11 mouse cellular contexts compared by ENCODE assay signal in the genomic region with DNA sequence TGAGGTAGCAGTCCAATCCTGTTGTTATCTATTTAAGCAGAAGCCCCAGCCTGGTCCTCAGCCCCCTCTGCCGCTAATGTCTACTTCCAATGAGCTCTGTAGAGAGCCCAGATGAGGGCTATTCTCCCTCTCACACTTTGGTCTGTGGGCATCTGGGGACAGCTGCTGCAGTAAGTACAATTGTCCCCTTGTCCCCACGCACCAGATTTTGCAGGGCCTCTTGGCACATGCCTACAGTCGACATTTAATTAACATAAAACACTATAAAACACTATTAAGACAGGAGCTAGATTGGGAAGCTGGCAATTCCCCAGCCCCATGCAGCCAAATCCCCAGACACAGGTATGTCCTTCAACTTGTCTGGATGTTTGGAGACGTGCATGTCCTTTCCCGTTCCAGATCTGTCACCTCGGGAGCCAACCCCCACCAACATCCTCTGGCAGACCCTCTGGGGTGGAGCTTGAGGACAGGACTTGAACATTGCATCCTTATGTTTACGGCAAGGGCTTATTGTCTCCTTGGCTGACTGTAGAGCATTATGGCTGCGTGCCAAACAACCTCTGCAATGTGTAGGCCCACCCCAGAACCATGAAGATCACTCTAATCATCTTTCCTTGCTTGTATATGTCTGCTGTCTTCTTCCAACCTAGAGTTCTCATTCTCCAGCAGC.
DNase-seq lines count a peak whose midpoint lies in the region; ATAC-seq and TF ChIP-seq lines count a peak whose summit lies in the region.
"Had no signal": no experiment of that assay in that cellular context is flagged by ENCODE, and none has a peak within 500 bp of the region (broad histone marks: within the 10 kb centered on the region; RNA-seq: fewer than 3 reads in every experiment).

No protein-coding gene starts in this region.

- peaks cover 4% of the 10 kb centered on the region; the same call in 1 of the 2 replicates for H3K4me1 ChIP-seq in forebrain, embryonic 14.5 days (ENCODE audit: control insufficient read depth, insufficient read depth, low read length)
- H3K4me1 ChIP-seq in forebrain, embryonic 11.5 days (replicated peaks; ENCODE audit: control insufficient read depth, insufficient read depth, low read length): no peaks in the 10 kb centered on the region
- no peaks in the 10 kb centered on the region for H3K4me1 ChIP-seq in midbrain, postnatal 0 days (ENCODE audit: insufficient read depth, low read length)
- no peaks in the 10 kb centered on the region for H3K4me1 ChIP-seq in midbrain, embryonic 14.5 days (ENCODE audit: control insufficient read depth, insufficient read depth, low read length)
- no peaks in the 10 kb centered on the region for H3K4me1 ChIP-seq in midbrain, embryonic 11.5 days (ENCODE audit: control insufficient read depth, insufficient read depth, low read length)

- no peaks in the 10 kb centered on the region for H3K36me3 ChIP-seq in forebrain, embryonic 14.5 days (ENCODE audit: control insufficient read depth, insufficient read depth, low read length)
- no peaks in the 10 kb centered on the region for H3K36me3 ChIP-seq in forebrain, embryonic 11.5 days (ENCODE audit: control insufficient read depth, insufficient read depth, low read length)
- H3K36me3 ChIP-seq in midbrain, postnatal 0 days (ENCODE audit: insufficient read depth, low read length): no peaks in the 10 kb centered on the region
- no peaks in the 10 kb centered on the region for H3K36me3 ChIP-seq in midbrain, embryonic 14.5 days (ENCODE audit: control insufficient read depth, insufficient read depth, low read length)
- no peaks in the 10 kb centered on the region for H3K36me3 ChIP-seq in midbrain, embryonic 11.5 days (ENCODE audit: control insufficient read depth, insufficient read depth, low read length)

- no peak overlapping the region for H3K9ac ChIP-seq in forebrain, embryonic 14.5 days (ENCODE audit: low read length)
- no peak overlapping the region for H3K9ac ChIP-seq in forebrain, embryonic 11.5 days (ENCODE audit: low read length)
- no peak overlapping the region for H3K9ac ChIP-seq in midbrain, postnatal 0 days (replicated peaks; ENCODE audit: low read length, poor library complexity, severe bottlenecking)
- no peak overlapping the region for H3K9ac ChIP-seq in midbrain, embryonic 14.5 days (replicated peaks; ENCODE audit: low read length)
- no peak overlapping the region for H3K9ac ChIP-seq in midbrain, embryonic 11.5 days (ENCODE audit: low read length)

- H3K9me3 ChIP-seq in forebrain, embryonic 14.5 days (replicated peaks; ENCODE audit: control insufficient read depth, low read length): no peaks in the 10 kb centered on the region
- no peaks in the 10 kb centered on the region for H3K9me3 ChIP-seq in forebrain, embryonic 11.5 days (ENCODE audit: control insufficient read depth, low read length)
- no peaks in the 10 kb centered on the region for H3K9me3 ChIP-seq in midbrain, postnatal 0 days (ENCODE audit: low read length)
- H3K9me3 ChIP-seq in midbrain, embryonic 14.5 days (ENCODE audit: control insufficient read depth, low read length): no peaks in the 10 kb centered on the region
- no peaks in the 10 kb centered on the region for H3K9me3 ChIP-seq in midbrain, embryonic 11.5 days (ENCODE audit: control insufficient read depth, low read length)

- H3K27me3 ChIP-seq in forebrain, embryonic 14.5 days (replicated peaks; ENCODE audit: control insufficient read depth, insufficient read depth, low read length): no peaks in the 10 kb centered on the region
- no peaks in the 10 kb centered on the region for H3K27me3 ChIP-seq in forebrain, embryonic 11.5 days (ENCODE audit: control insufficient read depth, insufficient read depth, low read length)
- H3K27me3 ChIP-seq in midbrain, postnatal 0 days (ENCODE audit: insufficient read depth, low read length): no peaks in the 10 kb centered on the region
- no peaks in the 10 kb centered on the region for H3K27me3 ChIP-seq in midbrain, embryonic 14.5 days (ENCODE audit: control insufficient read depth, insufficient read depth, low read length)
- no peaks in the 10 kb centered on the region for H3K27me3 ChIP-seq in midbrain, embryonic 11.5 days (ENCODE audit: control insufficient read depth, insufficient read depth, low read length)

- H3K4me3 ChIP-seq in forebrain, embryonic 14.5 days (ENCODE audit: low read depth, low read length): no peak overlapping the region
- no peak overlapping the region for H3K4me3 ChIP-seq in forebrain, embryonic 11.5 days (ENCODE audit: low read depth, low read length)
- no peak overlapping the region for H3K4me3 ChIP-seq in midbrain, postnatal 0 days (ENCODE audit: low read depth, low read length)
- no peak overlapping the region for H3K4me3 ChIP-seq in midbrain, embryonic 14.5 days (replicated peaks; ENCODE audit: low read depth, low read length)
- H3K4me3 ChIP-seq in midbrain, embryonic 11.5 days (ENCODE audit: low read depth, low read length): no peak overlapping the region

- H3K27ac ChIP-seq in forebrain, embryonic 14.5 days (ENCODE audit: low read depth, low read length): no peak overlapping the region
- no peak overlapping the region for H3K27ac ChIP-seq in forebrain, embryonic 11.5 days (ENCODE audit: low read depth, low read length)
- H3K27ac ChIP-seq in midbrain, postnatal 0 days (ENCODE audit: low read depth, low read length): no peak overlapping the region
- H3K27ac ChIP-seq in midbrain, embryonic 14.5 days (replicated peaks; ENCODE audit: low read depth, low read length): no peak overlapping the region
- H3K27ac ChIP-seq in midbrain, embryonic 11.5 days (ENCODE audit: low read depth, low read length): no peak overlapping the region

- H3K4me2 ChIP-seq in forebrain, embryonic 14.5 days (ENCODE audit: low read length): no peak overlapping the region
- H3K4me2 ChIP-seq in forebrain, embryonic 11.5 days (ENCODE audit: low read depth, low read length, severe bottlenecking): no peak overlapping the region
- no peak overlapping the region for H3K4me2 ChIP-seq in midbrain, postnatal 0 days (ENCODE audit: low read depth, low read length, poor library complexity, severe bottlenecking)
- H3K4me2 ChIP-seq in midbrain, embryonic 14.5 days (ENCODE audit: low read length): no peak overlapping the region
- H3K4me2 ChIP-seq in midbrain, embryonic 11.5 days: no peak overlapping the region

- 46% methylated on average over 8 of the region's 8 CpGs for WGBS in forebrain, embryonic 14.5 days
- 82% methylated on average over 8 of the region's 8 CpGs for WGBS in forebrain, embryonic 11.5 days
- 71% methylated on average over 8 of the region's 8 CpGs for WGBS in midbrain, postnatal 0 days
- whole genome bisulfite sequencing in midbrain, embryonic 14.5 days: 73% methylated on average over 8 of the region's 8 CpGs
- WGBS in midbrain, embryonic 11.5 days: 87% methylated on average over 8 of the region's 8 CpGs

- TF ChIP-seq CTCF in midbrain, postnatal 0 days (IDR thresholded peaks at IDR 0.05): no peak

- peak; percentile 27 for DNase-seq in forebrain, embryonic 14.5 days (ENCODE audit: low spot score)
- DNase-seq in forebrain, embryonic 11.5 days (ENCODE audit: low spot score): no peak
- DNase-seq in midbrain, postnatal 0 days (ENCODE audit: low spot score): peak; percentile 24
- DNase-seq in midbrain, embryonic 14.5 days: no peak
- peak; percentile 8 to 28 for DNase-seq in layer of hippocampus, postnatal 10 days (ENCODE audit: low spot score in 2 of 2)
- peak; percentile 5 for DNase-seq in right cerebral cortex, postnatal 4 days
- no peak for DNase-seq in midbrain, embryonic 11.5 days (ENCODE audit: low spot score, missing footprints)
- no peak for DNase-seq in gastrocnemius, postnatal 10 days
- DNase-seq: cerebellum, adult 11 months; liver had no signal

- no peak for ATAC-seq in forebrain, embryonic 14.5 days
- no peak for ATAC-seq in forebrain, embryonic 11.5 days (replicated peaks; ENCODE audit: low FRiP score)
- no peak for ATAC-seq in midbrain, postnatal 0 days (ENCODE audit: low FRiP score)
- no peak for ATAC-seq in midbrain, embryonic 14.5 days (ENCODE audit: low FRiP score, low TSS enrichment)
- ATAC-seq in midbrain, embryonic 11.5 days (ENCODE audit: low FRiP score): no peak
- ATAC-seq: CD4-positive, CD25-positive, alpha-beta regulatory T cell, adult 4 months had no signal

Comparison
In these comparisons a context has a peak if more than half of its experiments do, and no peak if none do; other contexts are left out.
1. DNase-seq: peak in forebrain, embryonic 14.5 days (single experiment), midbrain, postnatal 0 days (single experiment), layer of hippocampus, postnatal 10 days (2 of 2) and right cerebral cortex, postnatal 4 days (single experiment); none in forebrain, embryonic 11.5 days (single experiment), midbrain, embryonic 14.5 days (single experiment), midbrain, embryonic 11.5 days (single experiment) and gastrocnemius, postnatal 10 days (single experiment).